Mouse (Mus musculus) activated CD4-positive, CD25-positive, alpha-beta regulatory T cell, adult 9 weeks (primary cell): ENCODE measurements around the gene Intu. TPM values are rescaled to one million over a fixed set of nuclear protein-coding genes. Genes with fewer than 3 reads are reported as not detected.

Source experiments
- polyA plus RNA-seq: library from polyadenylated mRNA; unstranded; fragments of 100-300 nt; shearing (Covaris generic); gene quantifications from one replicate; pipeline ENCODE4 v1.2.1, GENCODE M21; 2017

Gene Intu
- polyA plus RNA-seq: 0.84 TPM

GRCm38 (mm10) chr3:40531286-40532141, at the start of gene Intu:
TSS of gene Intu (plus strand) at chr3:40531286.

DNA sequence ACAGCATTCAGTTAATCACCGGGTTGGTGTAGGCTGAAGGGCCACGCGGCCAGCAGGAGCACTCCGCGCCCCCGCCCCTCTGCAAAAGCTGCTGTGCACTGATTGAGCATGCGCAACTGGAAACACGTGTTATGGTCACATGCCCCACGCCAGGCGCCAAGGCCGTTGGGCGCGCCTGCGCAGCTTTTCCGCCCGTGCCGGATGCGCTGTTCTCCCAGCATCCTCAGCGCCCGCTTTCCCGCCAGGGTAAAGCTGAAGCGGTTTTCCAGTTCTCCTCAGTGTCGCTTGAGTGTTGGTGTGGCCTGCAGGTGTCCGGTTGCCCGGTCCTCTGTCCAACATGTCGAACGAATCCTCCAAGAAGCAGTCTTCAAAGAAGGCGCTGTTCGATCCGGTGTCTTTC, 177.6 kb downstream of the Intu start, which contains the start of gene Slc25a31:
TSS of gene Slc25a31 (plus strand) at position 201 of the 400 bp plus-strand sequence.

DNA sequence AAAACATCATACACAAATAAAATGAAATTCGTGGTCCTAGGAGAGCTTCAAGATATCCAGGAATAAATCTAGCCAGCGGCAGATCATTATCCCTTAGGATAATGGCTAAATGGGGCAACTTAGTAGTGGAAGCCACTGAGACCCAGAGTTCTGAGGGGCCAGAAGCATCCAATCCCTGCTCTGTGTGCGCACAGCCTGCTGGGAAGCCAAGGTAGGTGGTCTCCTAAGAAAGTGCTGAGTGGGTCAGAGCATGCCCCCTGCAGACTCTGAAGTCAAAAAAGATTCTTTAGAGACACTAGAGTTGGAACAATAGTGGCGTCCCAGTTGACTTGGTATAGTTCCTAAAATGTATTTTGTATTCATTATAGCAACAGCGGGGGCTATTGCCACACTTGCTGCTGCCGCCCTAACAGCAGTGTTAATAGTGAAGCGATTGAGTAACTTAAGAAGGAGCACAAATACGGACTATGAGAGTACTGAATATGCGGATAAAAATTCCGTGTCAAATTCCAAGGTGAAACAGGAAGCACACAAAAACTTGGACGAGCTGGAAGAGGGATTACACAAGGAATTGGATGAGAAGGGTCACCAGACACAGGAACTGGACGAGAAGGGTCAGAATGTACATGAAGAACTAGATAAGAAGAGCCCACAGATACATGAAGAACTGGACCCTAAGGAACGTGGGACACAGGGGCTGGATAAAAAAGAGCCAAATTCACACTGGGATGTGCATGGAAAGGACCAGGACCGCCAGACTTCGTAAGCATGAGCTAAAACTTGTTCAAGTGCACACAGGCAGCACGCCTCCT, 213.1 kb downstream of the Intu start, which contains the start of gene Hspa4l:
TSS of gene Hspa4l (plus strand) at position 472 of the 812 bp plus-strand sequence.

Other genes starting within 250 kb of the Intu start
- gene Slc25a31, start 177.6 kb downstream of the Intu start, polyA plus RNA-seq: not detected
- 42.0 TPM for gene Hspa4l, start 213.2 kb downstream of the Intu start, polyA plus RNA-seq